Mouse (Mus musculus) liver, adult 2 months (tissue): ENCODE measurements at regions not wholly inside any gene's neighbourhood (a gene's known extent, or its start where the extent isn't known, plus 50 kb on each side); places are given as distances from the start of the nearest gene placed in this dataset.

Source experiments
- DNase-seq: peaks from one replicate; pipeline ENCODE4 v3.0.0-alpha.2; 2011; ENCODE audit warnings: low read depth, low spot score; ENCODE audit errors: extremely low read depth
- H3K27ac ChIP-seq: fragments of 200-500 bp; replicated peaks from 2 replicates; pipeline ENCODE4 v1.5.1; 2012; ENCODE audit warnings: low read depth, mild to moderate bottlenecking, control low read depth, inconsistent platforms, low read length; ENCODE audit not compliant: insufficient read depth
- H3K27me3 ChIP-seq: fragments of 200-500 bp; 2 replicates; pipeline ENCODE4 v1.6.1; 2012; ENCODE audit warnings: mild to moderate bottlenecking, moderate library complexity, low read length, inconsistent platforms; ENCODE audit not compliant: control insufficient read depth, insufficient read depth
- H3K36me3 ChIP-seq: fragments of 200-500 bp; 2 replicates; pipeline ENCODE4 v1.6.1; 2012; ENCODE audit warnings: low read length, inconsistent platforms; ENCODE audit not compliant: control insufficient read depth, insufficient read depth
- H3K4me1 ChIP-seq: fragments of 200-500 bp; 2 replicates; pipeline ENCODE4 v1.6.1; 2011; ENCODE audit warnings: low read length; ENCODE audit not compliant: control insufficient read depth, insufficient read depth
- H3K4me3 ChIP-seq: fragments of 200-500 bp; 2 replicates; pipeline ENCODE4 v1.5.1; 2011; ENCODE audit warnings: low read depth, mild to moderate bottlenecking, control low read depth, low read length, moderate library complexity; ENCODE audit not compliant: insufficient read depth
- H3K79me2 ChIP-seq: fragments of 200-500 bp; 2 replicates; pipeline ENCODE4 v1.6.1; 2012; ENCODE audit warnings: inconsistent platforms, mild to moderate bottlenecking, low read length, moderate library complexity; ENCODE audit not compliant: control insufficient read depth, insufficient read depth
- H3K9ac ChIP-seq: fragments of 200-500 bp; 2 replicates; pipeline ENCODE4 v1.6.1; 2012; ENCODE audit warnings: low read depth, mild to moderate bottlenecking, control low read depth, inconsistent platforms, low read length
- CTCF ChIP-seq: fragments of 200-500 bp; IDR thresholded peaks from 2 replicates; pipeline ENCODE4 v1.5.1; 2011; ENCODE audit warnings: low read depth, low read length, control low read depth
- POLR2A ChIP-seq: fragments of 200-500 bp; IDR thresholded peaks from 2 replicates; pipeline ENCODE4 v1.6.1; 2011; ENCODE audit warnings: low read length, control low read depth; ENCODE audit not compliant: insufficient read depth; ENCODE audit errors: extremely low read depth
- WGBS: fragments of 180-500 bp; shearing (Covaris S2); methylation state at CpG from one replicate; pipeline ENCODE4 v1.1.7; 2018; 5-methylcytosine and 5-hydroxymethylcytosine counted together

- Histone ChIP-seq H3K79me2 (no peaks in the 10 kb centered on the region), H3K27me3 (no peaks in the 10 kb centered on the region), H3K27ac (no peak overlapping the region), H3K4me3 (no peak overlapping the region), H3K36me3 (no peaks in the 10 kb centered on the region), H3K4me1 (no peaks in the 10 kb centered on the region), H3K9ac (no peak overlapping the region)
- 40% methylated on average over 8 of the region's 8 CpGs for WGBS
- no peak for DNase-seq
- TF ChIP-seq POLR2A (no peak), CTCF (no peak)
These were observed 125.8 kb downstream of the Irx5 start for GRCm38 (mm10) chr8:92483055-92483765.

GRCm38 (mm10) chr8:92488526-92489159, 131.2 kb downstream of the Irx5 start:
- Histone ChIP-seq H3K4me1 (no peaks in the 10 kb centered on the region), H3K4me3 (no peak overlapping the region), H3K9ac (no peak overlapping the region), H3K79me2 (no peaks in the 10 kb centered on the region), H3K36me3 (no peaks in the 10 kb centered on the region), H3K27ac (no peak overlapping the region), H3K27me3 (no peaks in the 10 kb centered on the region)
- 82% methylated on average over 8 of the region's 8 CpGs for WGBS
- TF ChIP-seq CTCF (no peak), POLR2A (no peak)
- no peak for DNase-seq

- no peak overlapping the region for H3K4me3 ChIP-seq
- no peak for DNase-seq
- no peaks in the 10 kb centered on the region for H3K4me1 ChIP-seq
- 80% methylated on average over 5 of the region's 5 CpGs for WGBS
- no peak overlapping the region for H3K27ac ChIP-seq
- H3K9ac ChIP-seq: no peak overlapping the region
- H3K36me3 ChIP-seq: no peaks in the 10 kb centered on the region
- TF ChIP-seq POLR2A (no peak), CTCF (0 out of 2 replicates have a peak, but pooled peaks have one; percentile 4)
- no peaks in the 10 kb centered on the region for H3K79me2 ChIP-seq
- H3K27me3 ChIP-seq: no peaks in the 10 kb centered on the region
These were observed 134.1 kb downstream of the Irx5 start for GRCm38 (mm10) chr8:92491533-92491932.

- no peak overlapping the region for H3K4me3 ChIP-seq
- no peaks in the 10 kb centered on the region for H3K27me3 ChIP-seq
- H3K9ac ChIP-seq: no peak overlapping the region
- 63% methylated on average over 4 of the region's 4 CpGs for WGBS
- TF ChIP-seq CTCF (no peak), POLR2A (no peak)
- no peaks in the 10 kb centered on the region for H3K36me3 ChIP-seq
- H3K4me1 ChIP-seq: no peaks in the 10 kb centered on the region
- DNase-seq: no peak
- no peak overlapping the region for H3K27ac ChIP-seq
- no peaks in the 10 kb centered on the region for H3K79me2 ChIP-seq
These were observed 136.0 kb downstream of the Irx5 start for GRCm38 (mm10) chr8:92493403-92493802.

- Histone ChIP-seq H3K27ac (no peak overlapping the region), H3K4me1 (no peaks in the 10 kb centered on the region), H3K4me3 (no peak overlapping the region), H3K9ac (no peak overlapping the region), H3K27me3 (no peaks in the 10 kb centered on the region), H3K36me3 (no peaks in the 10 kb centered on the region), H3K79me2 (no peaks in the 10 kb centered on the region)
- 64% methylated on average over 7 of the region's 7 CpGs for WGBS
- no peak for TF ChIP-seq CTCF
- TF ChIP-seq POLR2A: no peak
- DNase-seq: no peak
These were observed 148.3 kb downstream of the Irx5 start for GRCm38 (mm10) chr8:92505552-92506281.

GRCm38 (mm10) chr8:92506436-92506835, 149.0 kb downstream of the Irx5 start:
- no peak for DNase-seq
- 71% methylated on average over 5 of the region's 5 CpGs for WGBS
- TF ChIP-seq POLR2A (no peak), CTCF (no peak)

More at GRCm38 (mm10) chr8:92506436-92506835, 149.0 kb downstream of the Irx5 start:
- H3K36me3 ChIP-seq: no peaks in the 10 kb centered on the region
- no peaks in the 10 kb centered on the region for H3K79me2 ChIP-seq
- H3K4me3 ChIP-seq: no peak overlapping the region
- H3K27ac ChIP-seq: no peak overlapping the region
- no peaks in the 10 kb centered on the region for H3K27me3 ChIP-seq
- no peaks in the 10 kb centered on the region for H3K4me1 ChIP-seq
- no peak overlapping the region for H3K9ac ChIP-seq
